Mouse (Mus musculus) adrenal gland, postnatal 4 days (tissue): ENCODE data around the gene Hist1h3d. TPM values are rescaled to one million over a fixed set of nuclear protein-coding genes. Genes with fewer than 3 reads are reported as not detected.
"Not testable (repeated sequence)": the region's sequence is repeated elsewhere in the genome, so short reads cannot be mapped to it uniquely, and the experiment has no call there.

Experiments
- DNase-seq, 2 experiments: peaks; one replicate each; pipeline ENCODE4 v3.0.0; 2021 to 2022; ENCODE audit warnings: low spot score in 2 of 2, mixed read lengths in 2 of 2
- total RNA-seq, 2 experiments: library from RNA; stranded (reverse); gene quantifications; 2 replicates each; pipeline ENCODE4 v1.2.3; 2021

Gene Hist1h3d
- total RNA-seq, 2 experiments from 2014 or later = 64.3 to 80.4 TPM

DNA sequence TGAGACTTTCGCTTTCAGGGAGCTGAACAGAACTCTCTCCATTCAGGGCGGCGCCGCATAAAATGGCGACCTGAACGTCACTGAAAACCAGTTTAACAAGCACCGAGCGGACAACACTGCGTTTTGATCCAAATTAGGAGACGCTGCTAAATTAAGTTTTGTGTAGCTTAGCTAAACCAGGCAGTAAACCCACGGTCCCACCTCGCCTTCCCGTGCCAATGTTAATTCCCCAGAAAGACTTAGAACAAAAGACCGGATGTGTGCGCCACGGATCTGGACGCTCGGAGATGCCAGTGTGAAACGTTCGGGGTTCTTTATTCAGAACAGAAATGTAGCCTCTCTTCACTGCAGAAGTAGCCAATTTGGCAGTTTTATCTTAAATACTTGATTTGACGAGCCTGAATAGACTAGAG is 9.5 kb downstream of the Hist1h3d start:
- peak in 1 of 2 experiments; percentile 50 for DNase-seq

DNA sequence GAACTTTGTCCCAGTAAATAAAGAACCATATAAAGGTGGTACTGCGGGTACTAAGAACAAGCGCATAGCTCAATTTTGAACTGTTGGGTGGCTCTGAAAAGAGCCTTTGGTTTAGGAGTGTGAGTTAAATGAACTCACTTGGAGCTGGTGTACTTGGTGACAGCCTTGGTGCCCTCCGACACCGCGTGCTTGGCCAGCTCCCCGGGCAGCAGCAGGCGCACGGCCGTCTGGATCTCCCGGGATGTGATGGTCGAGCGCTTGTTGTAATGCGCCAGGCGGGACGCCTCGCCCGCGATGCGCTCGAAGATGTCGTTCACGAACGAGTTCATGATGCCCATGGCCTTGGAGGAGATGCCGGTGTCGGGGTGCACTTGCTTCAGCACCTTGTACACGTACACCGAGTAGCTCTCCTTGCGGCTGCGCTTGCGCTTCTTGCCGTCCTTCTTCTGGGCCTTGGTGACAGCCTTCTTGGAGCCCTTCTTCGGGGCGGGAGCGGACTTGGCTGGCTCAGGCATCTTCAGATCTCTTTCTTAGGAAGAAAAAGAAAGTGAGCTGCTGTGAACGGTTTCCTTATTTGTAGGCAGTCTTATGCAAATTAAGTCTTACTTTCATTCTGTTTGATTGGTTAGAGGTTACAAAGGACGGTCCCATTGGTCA is 10.0 kb downstream of the Hist1h3d start:
- DNase-seq = peak in 1 of 2 experiments; percentile 43

DNA sequence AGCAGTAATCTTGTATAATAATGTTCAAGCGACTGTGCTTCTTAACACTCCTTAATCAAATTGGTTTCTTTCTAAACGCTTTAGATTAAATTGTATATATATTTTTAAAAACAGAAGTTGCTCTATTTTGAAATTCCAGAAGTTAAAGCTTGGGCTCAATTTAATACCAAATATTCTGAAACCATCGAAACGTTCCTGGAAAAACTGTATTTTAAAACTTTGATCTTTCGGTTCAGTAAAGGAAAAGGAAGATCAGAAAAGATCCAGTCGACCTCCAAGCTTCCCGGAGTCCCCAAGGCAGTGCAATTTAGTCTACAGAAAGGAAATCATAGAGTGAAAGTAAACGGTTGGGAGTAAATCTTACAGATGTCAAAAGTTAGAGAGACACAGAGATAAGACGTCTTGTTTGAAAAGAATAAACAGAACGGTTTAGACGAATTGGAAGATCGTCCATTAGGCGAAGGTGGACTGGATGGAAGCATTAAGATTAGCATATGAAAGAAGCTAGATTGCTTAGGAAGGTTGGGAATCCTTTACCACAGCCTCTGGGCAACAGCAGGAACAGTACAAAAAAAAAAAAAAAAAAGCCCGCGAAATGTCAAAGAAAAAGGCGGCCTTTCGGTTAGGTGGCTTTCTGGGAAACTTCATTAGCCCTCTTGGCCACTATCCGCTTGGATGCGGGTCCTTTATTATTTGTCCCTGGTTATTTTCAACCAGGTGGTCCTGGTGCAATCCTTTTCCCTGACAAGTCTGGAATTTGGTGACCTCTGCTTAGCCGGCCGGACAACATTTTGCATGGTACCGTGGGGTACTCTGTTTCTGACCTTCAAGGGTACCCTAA is 10.8 kb downstream of the Hist1h3d start:
- no peak for DNase-seq

DNA sequence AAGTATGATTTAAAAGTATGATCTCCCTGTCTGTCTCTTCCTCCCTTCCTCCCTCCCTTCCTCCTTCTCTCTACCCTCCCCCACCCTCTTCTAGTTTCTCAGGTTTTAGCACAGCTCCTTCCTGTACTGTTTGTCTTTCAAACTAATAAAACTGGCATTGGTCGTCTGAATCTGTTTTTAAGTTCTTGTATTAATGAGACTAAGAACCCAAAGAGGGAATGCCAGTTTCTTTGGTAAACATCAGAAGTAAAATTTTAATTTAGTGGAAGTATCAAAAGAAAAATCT is 11.3 kb downstream of the Hist1h3d start:
- no peak for DNase-seq

DNA sequence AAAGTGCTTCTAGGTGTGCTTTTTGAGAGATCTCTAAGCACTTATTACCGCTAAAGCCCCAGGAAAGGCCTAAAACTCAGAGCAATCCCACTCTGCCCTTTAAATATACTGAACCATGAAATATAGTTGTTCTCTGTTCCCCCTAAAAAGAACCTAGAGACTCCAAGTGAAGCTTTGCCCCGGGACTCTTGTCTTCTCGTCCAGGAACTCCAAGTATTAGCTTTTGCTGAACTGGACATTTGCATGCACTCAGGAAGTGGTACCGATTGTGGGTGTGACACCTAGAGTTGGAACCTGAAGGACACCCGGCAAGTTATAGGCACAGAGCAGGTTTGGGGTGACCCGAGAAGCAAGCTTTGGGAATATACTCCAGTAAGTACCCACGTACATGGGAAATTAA is 15.6 kb downstream of the Hist1h3d start:
- no peak for DNase-seq

DNA sequence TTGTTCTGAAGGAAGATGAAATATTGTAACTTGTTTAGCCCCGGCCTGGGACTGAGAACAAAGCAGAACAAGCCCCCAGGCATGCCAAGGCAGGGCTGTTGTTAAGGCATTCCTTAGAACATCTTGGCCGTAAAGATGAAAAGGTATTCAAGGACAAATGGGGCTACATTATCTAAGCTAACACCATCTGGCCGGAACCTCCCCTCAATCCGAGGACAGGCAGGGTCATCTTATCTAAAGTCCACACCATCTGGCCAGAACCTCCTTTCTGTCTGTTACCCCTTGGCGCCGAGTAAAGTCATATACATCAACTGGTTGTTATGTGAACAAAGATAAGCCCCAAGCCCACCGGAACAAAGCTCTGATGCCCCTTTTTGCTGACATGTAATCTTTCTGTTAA is 16.3 kb downstream of the Hist1h3d start:
- not testable (repeated sequence) for DNase-seq

DNA sequence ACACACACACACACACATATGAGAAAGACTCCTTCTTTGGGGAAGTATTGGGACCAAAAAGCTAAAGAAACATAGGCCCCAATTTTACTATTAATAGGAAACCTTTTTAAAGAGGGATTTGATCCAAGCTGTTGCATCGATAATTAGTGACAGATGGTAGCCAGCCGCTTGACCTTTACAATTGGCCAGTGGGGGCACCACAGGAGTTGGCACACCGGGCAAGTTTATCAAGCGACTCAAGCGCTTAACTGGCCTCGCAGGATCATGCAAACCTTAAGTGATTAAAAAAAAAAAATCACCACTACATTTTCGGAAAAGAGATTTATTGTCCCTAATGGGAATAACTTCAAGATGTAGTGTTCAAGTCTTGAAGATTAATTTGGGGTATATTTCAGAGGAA is 17.1 kb downstream of the Hist1h3d start:
- DNase-seq = no peak

DNA sequence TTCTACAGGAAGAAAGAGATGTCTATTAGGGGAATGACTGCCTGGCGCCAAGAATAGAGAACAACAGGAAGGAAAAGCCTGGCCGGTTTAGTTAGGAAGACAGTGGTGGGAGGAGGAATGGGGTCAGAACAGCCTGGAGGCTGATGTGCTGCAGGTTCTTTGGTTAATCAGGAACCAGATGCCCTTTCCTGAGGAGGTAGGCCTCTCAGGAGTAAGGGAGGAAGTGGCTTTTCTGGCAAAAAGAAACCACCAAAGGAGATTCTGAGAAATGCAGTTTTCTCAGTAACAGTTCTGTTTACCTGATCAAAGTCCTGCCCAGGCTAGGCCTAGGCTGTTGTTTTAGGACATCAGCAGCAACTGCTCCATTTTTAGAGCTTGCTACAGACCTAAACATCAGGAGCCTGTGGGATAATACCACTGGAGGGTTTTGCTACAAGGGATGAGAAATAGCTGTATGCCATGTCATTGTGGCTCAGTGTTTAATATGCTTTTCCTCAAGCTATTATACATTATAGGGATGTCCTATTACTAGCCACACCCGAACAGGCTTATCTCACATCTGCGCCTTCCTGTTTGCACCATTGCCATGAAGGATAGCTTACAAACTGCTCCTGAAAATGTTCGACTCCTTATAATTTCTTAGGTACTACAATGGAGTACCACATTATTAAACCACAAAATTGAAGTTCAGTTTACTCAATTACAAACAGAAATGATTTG is 17.6 kb downstream of the Hist1h3d start:
- no peak for DNase-seq

DNA sequence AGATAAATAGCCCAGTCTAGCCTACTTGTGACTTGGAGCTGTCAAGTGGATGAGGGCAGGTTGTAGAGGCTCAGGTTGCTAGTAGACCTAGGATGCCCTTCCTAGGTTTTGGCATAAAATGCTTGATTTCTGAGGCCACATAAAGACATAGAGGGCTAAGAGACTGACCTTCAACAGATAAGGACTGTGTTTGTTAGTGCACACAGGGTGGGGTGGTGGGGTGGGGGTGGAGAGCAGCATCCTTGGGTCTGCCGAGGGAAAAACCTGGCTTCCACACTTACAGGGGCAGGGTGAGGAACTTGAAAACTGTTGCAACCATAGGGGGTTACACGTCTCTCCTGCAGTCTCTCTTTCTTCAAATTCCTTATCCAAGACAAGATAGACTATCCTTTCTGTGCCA is 19.6 kb downstream of the Hist1h3d start:
- DNase-seq = no peak

DNA sequence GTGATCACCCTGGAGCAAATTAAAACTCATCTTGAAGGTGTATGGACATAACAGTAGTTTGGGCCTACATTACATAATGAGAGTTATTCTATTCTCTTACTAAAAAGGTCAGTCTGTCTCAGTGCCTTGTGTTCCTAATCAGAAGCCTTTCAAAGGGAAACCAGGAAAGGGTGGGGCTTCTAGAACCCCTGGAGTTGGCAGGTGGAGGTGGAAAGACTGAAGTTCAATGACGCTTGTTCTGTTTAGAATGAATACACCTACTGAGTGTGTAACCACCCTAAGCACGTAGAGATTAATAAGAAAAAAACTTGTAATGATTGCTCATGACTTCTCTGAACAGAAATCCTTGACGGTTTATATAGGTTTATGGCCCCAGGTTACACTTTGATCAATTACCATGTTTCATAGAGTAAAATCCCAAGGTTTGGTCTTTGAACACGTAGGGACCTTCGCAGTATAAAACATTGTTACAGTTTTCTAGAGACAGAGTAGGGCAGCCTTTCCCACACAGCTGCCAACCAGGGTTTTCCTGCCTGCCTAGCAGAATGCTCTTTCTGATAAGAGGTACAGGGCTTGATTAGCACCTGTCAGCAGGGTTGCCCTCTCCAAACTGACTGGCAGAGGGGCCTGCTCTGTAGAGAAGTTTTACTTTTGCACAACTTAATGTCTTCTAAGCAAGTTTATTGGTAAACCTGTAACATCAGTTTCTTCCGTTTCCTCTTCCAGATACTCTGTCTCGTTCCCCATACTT is 20.2 kb downstream of the Hist1h3d start:
- no peak for DNase-seq

DNA sequence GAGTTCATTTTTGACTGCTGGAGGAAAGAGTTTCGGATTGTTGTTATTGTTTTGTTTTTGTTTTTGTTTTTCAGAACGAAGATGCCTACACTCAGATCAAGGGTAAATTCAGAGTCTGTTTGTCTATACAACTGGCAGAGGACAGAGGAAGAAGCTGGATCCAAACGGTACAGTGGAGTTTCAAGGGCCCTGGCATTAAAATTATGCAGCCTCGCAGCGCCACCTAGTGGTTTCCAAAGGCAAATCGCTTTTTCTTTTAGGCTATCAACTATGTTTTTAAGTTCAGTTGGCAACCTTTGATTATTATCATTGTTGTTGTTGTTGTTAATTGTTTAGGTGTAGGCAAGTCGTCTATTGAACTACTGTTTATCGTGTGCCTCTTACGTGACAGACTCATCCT is 22.4 kb downstream of the Hist1h3d start:
- peak; percentile 59 to 71 for DNase-seq

DNA sequence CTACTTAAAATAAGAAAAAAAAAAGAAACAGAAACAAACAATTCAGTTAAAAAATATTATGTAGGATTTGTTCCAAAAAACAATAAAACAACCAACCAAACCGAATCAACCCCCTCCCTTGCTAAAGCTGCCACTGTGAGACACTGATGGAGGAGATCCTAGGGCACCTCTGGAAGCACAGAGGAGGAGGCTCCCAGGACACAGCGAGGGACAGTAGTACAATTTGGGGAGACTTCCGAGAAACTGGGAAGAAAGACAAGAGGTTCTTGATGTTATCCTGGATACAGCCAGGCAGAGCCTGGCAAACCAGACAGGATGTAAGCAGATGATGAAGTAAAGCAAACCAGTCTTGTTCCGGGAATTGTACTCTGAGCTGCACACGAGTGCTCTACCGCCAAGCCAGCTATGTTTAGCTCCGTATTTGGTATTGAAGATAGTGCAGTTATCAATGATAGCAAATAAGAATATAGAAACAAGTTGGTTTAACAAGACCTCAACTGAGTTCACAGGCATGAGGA is 27.7 kb downstream of the Hist1h3d start:
- no peak for DNase-seq

DNA sequence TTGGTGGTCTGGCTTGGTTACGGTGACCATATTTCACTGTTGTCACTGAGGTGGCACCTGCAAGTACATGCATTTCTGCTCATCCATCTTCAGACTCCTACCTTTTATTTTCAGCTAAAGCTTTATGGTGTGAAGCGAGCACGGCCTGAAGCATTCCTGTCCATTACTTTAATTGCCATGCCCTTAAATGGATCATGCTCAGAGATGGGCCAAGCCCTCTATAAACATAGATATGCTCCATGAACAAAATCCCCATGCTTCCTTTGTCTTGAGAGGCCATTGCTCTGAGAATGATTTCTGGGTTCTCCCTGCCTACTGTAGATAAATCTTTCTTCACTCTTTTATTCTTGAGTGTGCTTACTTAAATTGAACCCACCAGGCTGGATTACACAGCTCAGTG is 28.9 kb downstream of the Hist1h3d start:
- DNase-seq = no peak

DNA sequence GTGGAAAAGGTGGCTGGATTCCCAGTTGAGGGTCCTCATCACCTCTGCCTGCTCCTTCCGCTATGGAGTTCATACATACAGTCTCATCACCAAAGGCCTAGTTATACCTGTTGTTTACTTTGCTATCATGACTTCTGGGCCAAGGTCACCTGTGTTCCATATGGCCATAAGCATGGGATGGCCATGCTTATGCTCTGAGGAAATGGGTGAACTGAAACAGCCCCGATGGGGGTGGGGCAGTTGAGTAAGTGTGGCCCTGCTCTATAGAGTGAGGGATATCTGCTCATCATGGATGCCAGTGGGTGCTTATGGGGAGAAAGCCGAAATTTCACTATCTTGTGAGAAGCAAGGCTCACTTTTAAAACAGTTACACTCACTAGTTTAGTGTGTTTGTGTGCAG is 29.5 kb downstream of the Hist1h3d start:
- no peak for DNase-seq

DNA sequence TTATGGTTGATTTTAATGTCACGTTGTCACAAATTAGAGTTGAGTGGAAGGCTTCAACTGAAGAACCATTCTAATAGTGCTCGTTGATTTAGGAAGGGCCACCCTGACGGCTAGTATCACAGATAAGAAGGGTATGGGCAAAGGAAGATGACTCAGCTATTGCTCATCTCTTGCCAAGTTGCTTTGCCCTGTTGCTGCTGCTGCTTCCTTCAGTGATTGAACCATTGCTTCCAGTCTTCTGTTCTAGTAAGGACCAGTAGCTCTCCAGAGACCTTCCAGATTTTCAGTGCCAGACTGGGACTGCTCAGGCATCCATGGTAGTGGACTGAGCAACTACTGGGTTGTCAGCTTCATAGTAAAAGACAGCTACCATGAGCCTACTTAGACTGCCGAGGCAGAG is 33.6 kb downstream of the Hist1h3d start:
- DNase-seq = no peak

DNA sequence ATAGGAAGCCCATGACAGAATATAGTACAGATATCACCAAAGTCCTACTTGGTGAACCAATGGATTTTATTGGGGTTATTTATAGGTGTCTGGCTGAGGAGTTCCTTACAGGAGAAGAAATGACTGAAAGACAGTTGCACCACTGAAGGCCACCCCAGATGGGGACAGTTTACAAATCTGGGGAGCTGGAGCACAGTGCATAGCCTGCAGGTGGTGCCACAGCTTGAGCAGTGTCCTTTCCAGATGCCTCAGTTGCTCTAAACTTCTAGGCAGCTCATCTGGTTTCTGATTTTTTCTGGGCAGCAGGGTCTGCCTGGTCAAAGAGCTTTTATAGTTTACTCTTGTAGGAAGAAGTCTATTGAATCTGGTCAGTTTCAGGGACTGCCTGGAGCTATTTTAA is 34.3 kb downstream of the Hist1h3d start:
- no peak for DNase-seq

DNA sequence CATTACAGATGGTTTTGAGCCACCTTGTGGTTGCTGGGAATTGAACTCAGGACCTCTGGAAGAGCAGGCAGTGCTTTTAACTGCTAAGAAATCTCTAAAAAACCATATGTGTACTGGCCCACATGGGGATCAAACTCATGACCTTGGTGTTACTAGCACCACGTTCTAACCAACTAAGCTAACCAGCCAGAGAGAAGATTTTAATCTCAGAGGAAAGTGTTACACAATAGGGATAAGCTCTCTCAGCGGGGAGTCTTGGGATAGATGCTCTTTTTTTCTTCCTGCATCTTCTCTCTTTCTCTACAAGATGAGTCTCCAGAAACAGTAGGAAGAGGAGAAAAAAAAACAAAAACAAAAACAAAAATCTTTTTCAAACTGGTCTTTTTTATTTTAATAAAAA is 34.8 kb downstream of the Hist1h3d start:
- DNase-seq = no peak

DNA sequence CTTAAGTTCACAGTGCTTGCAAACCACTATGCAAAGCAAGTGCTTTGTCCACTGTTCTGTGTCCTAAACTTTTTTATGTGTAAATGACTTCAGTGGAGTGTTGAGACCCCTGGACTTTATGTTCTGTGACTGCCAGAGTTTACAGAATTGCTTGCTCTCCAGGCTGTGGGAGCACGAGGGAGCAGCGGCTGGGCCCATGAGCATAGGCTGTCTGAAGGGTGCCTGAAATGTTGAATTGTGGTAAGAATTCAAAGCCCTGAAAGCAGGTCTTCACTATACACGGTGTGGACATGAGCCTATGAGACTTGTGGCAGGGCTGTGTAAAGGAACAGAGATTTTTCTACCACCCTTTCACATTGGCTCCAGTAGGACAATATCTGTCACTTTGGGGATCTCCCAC is 36.1 kb downstream of the Hist1h3d start:
- no peak for DNase-seq

DNA sequence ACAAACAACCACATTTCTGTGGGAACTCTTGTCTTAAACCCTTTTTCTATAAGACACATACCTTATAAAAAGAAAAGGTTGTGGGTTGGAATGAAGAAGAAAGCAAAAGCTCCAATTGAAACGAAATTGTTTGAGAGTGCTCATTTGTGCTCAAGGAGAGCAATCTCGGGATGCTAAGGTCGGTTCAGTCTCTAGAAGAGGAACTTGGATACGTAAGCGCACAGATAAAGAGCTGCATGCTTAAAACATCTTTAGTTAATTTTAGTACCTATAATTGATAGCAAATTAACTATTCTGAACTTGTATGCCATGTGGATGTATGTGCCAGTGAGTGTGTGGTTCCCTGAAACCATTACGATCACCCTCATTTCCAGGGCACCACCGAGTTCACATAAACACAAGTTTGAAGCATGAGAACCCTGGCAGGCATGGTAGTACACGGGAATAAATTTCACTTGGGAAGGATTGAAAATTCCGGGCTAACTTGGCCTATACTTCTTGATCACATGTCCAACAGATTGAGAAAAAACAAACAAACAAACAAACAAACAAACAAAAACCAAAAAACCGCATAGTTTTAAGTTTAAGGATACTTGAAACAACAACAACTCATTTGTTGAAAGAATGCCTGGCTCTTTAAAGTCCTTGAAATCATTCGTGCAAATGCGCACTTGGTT is 44.6 kb downstream of the Hist1h3d start:
- DNase-seq = no peak

DNA sequence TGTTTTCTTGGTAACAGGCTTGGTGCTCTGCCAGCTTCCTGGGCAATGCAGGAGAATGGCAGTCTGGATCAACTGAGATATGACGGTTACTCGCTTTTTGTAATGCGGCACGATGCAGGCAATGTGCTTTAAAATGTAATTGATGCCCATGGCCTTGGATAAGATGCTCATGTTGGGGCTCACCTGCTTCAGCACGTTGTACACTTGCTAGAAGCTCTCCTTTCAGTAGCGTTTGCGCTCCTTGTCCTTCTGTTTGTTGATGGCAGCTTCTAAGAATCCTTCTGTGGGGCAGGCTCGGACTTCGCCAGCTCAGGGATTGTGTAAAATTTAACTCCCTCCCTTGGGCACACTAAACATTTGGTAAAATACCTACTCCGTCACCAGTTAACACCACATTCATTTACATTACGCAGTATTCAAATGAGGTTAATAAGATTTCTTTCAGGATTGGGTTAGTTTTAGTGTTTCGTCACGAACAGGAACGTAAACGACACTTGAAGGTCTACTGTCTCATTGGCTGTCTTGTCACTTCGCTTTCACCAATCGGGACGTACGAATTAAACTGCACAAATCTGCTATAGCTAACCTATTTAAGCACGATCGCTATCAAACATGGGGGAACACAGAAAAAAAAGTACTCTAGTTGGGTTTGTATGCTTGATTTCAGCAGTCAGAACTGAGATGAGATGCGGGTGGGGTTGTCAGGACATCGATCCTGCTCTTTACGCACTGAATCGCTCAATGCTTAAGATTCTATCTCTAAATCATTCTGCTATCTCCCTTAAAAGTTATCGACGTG is 45.4 kb downstream of the Hist1h3d start, which contains the start of gene Hist1h2be:
Gene Hist1h2be, minus strand, starts transcription at position 392 of the 799 bp plus-strand sequence.
- DNase-seq = peak; percentile 9 to 27
